Mouse (Mus musculus): ENCODE data around the gene Tmod1.

- no peak for TF ChIP-seq CTCF (IDR thresholded peaks at IDR 0.05; ENCODE audit: insufficient read depth, low read length)
- TF ChIP-seq POLR2A (IDR thresholded peaks at IDR 0.05; ENCODE audit: borderline replicate concordance, extremely low read depth, low read depth, low read length): no peak
Measured at GRCm38 (mm10) chr4:46063841-46064240, 25.1 kb downstream of the Tmod1 start.

Measured in lung, adult 2 months (tissue).